Mouse (Mus musculus) liver, embryonic 11.5 days (tissue): ENCODE data around the gene Umps. TPM values are rescaled to one million over a fixed set of nuclear protein-coding genes. Genes with fewer than 3 reads are reported as not detected.

Experiments used
- ATAC-seq: fragments of 200-750 bp; cut with Nextera tagmentation; replicated peaks from 2 replicates; pipeline ENCODE4 v1.8.0; 2017; ENCODE audit warnings: moderate number of reproducible peaks, mild to moderate bottlenecking, moderate TSS enrichment, moderate library complexity; ENCODE audit not compliant: low FRiP score
- DNase-seq: peaks from one replicate; pipeline ENCODE4 v3.0.0-alpha.2; 2017; ENCODE audit warnings: low spot score
- H3K27ac ChIP-seq: fragments of 300-500 bp; sonication (generic); 2 replicates; pipeline ENCODE4 v1.5.1; 2014; ENCODE audit warnings: mild to moderate bottlenecking, low read depth, low read length, control low read depth
- H3K27me3 ChIP-seq: fragments of 300-500 bp; sonication (generic); replicated peaks from 2 replicates; pipeline ENCODE4 v1.6.1; 2014; ENCODE audit warnings: low read length, mixed read lengths; ENCODE audit not compliant: control insufficient read depth, insufficient read depth
- H3K36me3 ChIP-seq: fragments of 300-500 bp; sonication (generic); 2 replicates; pipeline ENCODE4 v1.6.1; 2014; ENCODE audit warnings: mild to moderate bottlenecking, low read length, moderate library complexity, mixed read lengths; ENCODE audit not compliant: control insufficient read depth, insufficient read depth
- H3K4me1 ChIP-seq: fragments of 300-500 bp; sonication (generic); replicated peaks from 2 replicates; pipeline ENCODE4 v1.6.1; 2014; ENCODE audit warnings: low read length, mixed read lengths; ENCODE audit not compliant: control insufficient read depth, insufficient read depth
- H3K4me2 ChIP-seq: fragments of 300-500 bp; sonication (generic); 2 replicates; pipeline ENCODE4 v1.6.1; 2014; ENCODE audit warnings: mild to moderate bottlenecking, control low read depth, moderate library complexity
- H3K4me3 ChIP-seq: fragments of 300-500 bp; sonication (generic); 2 replicates; pipeline ENCODE4 v1.5.1; 2014; ENCODE audit warnings: low read depth, low read length, control low read depth
- H3K9ac ChIP-seq: fragments of 300-500 bp; sonication (generic); 2 replicates; pipeline ENCODE4 v1.6.1; 2014; ENCODE audit warnings: low read depth, low read length, control low read depth
- H3K9me3 ChIP-seq: fragments of 300-500 bp; sonication (generic); 2 replicates; pipeline ENCODE4 v1.6.1; 2016; ENCODE audit warnings: low read length, inconsistent platforms, mixed read lengths; ENCODE audit not compliant: control insufficient read depth
- WGBS: fragments of 180-500 bp; shearing (Covaris S2); extraction: QIAGEN DNeasy Blood & Tissue Kit; methylation state at CpG from one replicate; pipeline ENCODE4 v1.1.7; 2014; 5-methylcytosine and 5-hydroxymethylcytosine counted together
- polyA plus RNA-seq: library from polyadenylated mRNA; unstranded; fragments of >200 nt; fragmentation: Nextera tagmentation; extraction: Ambion mirVana; gene quantifications from 2 replicates; pipeline ENCODE4 v1.2.1, GENCODE M21; 2014

Umps gene
- 104 and 110 TPM in 2 replicates for polyA plus RNA-seq

DNA sequence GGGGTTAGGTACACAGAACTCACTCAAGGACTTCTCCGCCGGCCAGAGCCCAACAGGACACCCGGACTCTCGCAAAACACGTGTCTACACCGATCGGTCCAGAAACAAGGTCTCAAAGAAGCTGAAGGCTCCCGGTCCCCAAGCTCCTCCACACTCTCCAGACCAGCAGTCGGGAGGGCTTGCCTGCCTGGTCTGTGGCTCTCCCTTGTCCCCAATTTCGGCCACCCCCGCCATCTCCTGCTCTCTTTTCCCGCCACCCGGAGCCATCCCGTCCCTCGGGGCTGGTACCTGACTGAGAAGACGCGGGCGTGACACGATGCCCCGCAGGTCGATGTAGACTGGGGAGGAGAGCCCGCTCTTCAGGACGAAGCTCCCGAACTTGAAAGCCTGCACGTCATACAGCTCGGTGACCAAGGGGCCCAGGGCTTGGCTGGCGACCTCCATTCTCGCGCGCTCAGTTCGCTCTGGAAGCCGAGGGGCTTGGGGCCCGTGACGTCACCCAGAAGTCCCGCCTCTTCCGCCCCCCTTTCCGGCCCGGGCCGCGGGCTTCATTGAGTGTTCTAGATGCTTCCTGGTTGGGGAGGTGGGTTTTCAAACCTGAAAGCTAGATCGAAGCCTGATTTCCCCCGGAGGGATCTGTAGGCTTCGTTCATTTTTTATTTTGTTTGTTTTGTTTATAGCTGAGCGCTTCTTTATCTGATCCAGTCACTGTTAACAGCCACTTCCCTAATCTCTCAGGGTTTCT, at the start of gene Umps:
Gene Umps (minus strand): TSS at position 501 of the 745 bp plus-strand sequence.
- DNase-seq (peak; percentile 90), ATAC-seq (peak; percentile 88)
- Histone ChIP-seq H3K4me2 (peak within 1 kb of the TSS; percentile 93), H3K27ac (peak within 1 kb of the TSS; percentile 62), H3K4me1 (peaks cover 13% of the 10 kb centered on the region), H3K4me3 (peak within 1 kb of the TSS; percentile 82), H3K36me3 (peaks cover 15% of the 10 kb centered on the region; the same call in 1 of the 2 replicates), H3K9me3 (no peaks in the 10 kb centered on the region), H3K27me3 (no peaks in the 10 kb centered on the region), H3K9ac (peak within 1 kb of the TSS; percentile 84)
- WGBS, result under 1% methylated on average over 44 of the region's 44 CpGs

DNA sequence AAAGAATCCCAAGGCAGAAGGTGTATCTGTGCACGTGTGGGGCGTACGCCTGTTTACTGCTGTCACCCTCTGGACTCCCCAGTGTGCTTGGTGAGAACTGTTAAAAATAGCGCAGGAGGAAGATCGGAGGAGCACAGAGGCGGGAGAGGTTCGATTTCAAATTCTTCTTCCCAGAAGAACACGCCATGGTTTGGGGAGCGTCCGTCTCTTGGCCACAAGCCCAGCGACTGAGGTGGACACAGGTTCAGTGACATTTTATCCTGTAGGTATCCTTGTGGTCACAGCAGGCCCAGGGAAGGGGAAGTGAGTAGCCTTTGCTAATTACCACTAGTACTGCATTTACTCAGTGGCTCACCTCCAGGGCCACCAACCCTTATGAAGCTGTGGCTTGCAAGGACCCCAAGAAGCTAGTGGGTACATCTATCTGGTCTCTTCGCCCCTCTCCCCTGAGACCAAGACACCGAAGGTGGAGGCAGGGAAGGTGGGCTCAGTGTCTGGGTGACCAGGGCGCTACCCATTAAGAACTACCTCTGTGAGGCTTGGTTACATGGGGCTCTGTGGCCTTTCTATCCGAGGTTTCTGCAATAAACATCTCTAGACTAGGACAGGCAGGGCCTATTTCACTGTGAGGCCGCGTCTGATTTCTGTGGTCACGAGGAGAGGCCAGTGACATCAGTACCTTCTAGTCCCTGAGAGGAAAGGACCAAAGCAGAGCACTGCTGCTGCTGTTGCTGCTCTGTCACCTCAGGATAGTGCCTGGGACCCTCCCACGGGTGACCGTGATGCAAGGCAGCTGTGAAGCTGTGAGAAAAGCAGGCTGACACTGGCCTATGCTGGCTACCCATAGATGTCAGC, 45.4 kb upstream of the Umps start:
- peaks cover 19% of the 10 kb centered on the region; the same call in 1 of the 2 replicates for H3K36me3 ChIP-seq
- H3K9ac ChIP-seq, result no peak overlapping the region
- no peak for DNase-seq

DNA sequence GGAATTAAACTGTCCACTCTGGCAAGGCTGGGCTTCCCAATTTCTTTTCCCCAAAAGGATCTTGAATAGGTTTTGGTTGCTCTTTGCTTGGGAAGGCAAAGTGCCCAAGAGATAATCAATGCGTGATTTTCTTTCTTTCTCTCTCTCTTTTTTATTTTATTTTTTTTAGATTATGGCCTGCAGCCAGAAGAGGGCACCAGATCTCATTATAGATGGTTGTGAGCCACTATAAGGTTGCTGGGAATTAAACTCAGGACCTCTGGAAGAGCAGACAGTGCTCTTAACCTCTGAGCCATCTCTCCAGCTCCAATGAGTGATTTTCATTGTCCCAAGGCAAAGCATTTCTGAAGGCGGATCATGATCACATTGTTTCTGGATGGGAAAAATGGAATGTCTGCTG, 42.7 kb upstream of the Umps start:
- peaks cover 15% of the 10 kb centered on the region; the same call in 1 of the 2 replicates for H3K36me3 ChIP-seq
- WGBS, result 95% methylated on average over 2 of the region's 2 CpGs

More for the DNA sequence above, 45.4 kb upstream of the Umps start:
- no peak overlapping the region for H3K4me3 ChIP-seq
- H3K27me3 ChIP-seq, result no peaks in the 10 kb centered on the region
- no peaks in the 10 kb centered on the region; the same call in 1 of the 2 replicates for H3K9me3 ChIP-seq
- H3K4me2 ChIP-seq, result no peak overlapping the region
- ATAC-seq, result no peak
- H3K27ac ChIP-seq, result no peak overlapping the region
- no peaks in the 10 kb centered on the region for H3K4me1 ChIP-seq
- WGBS, result 83% methylated on average over 20 of the region's 20 CpGs

GRCm38 (mm10) chr16:34005986-34006385, 39.1 kb upstream of the Umps start:
- Histone ChIP-seq H3K4me2 (no peak overlapping the region), H3K36me3 (peaks cover 4% of the 10 kb centered on the region; the same call in 1 of the 2 replicates), H3K27ac (no peak overlapping the region), H3K27me3 (no peaks in the 10 kb centered on the region), H3K9me3 (no peaks in the 10 kb centered on the region; the same call in 1 of the 2 replicates), H3K4me3 (no peak overlapping the region), H3K4me1 (no peaks in the 10 kb centered on the region; the same call in 1 of the 2 replicates), H3K9ac (no peak overlapping the region)
- DNase-seq (no peak), ATAC-seq (no peak)
- 98% methylated on average over 3 of the region's 3 CpGs for WGBS

More for the DNA sequence above, 42.7 kb upstream of the Umps start:
- H3K9me3 ChIP-seq, result no peaks in the 10 kb centered on the region; the same call in 1 of the 2 replicates
- no peak overlapping the region for H3K9ac ChIP-seq
- H3K27ac ChIP-seq, result no peak overlapping the region
- no peak overlapping the region for H3K4me2 ChIP-seq
- H3K4me3 ChIP-seq, result no peak overlapping the region
- ATAC-seq (no peak), DNase-seq (no peak)
- no peaks in the 10 kb centered on the region; the same call in 1 of the 2 replicates for H3K4me1 ChIP-seq
- no peaks in the 10 kb centered on the region for H3K27me3 ChIP-seq

GRCm38 (mm10) chr16:34004128-34004578, 37.3 kb upstream of the Umps start:
- ATAC-seq (no peak), DNase-seq (no peak)
- Histone ChIP-seq H3K36me3 (no peaks in the 10 kb centered on the region), H3K4me3 (no peak overlapping the region), H3K27me3 (no peaks in the 10 kb centered on the region), H3K4me1 (no peaks in the 10 kb centered on the region; the same call in 1 of the 2 replicates), H3K27ac (no peak overlapping the region), H3K9ac (no peak overlapping the region), H3K4me2 (no peak overlapping the region), H3K9me3 (no peaks in the 10 kb centered on the region)
- 49% methylated on average over 4 of the region's 4 CpGs for WGBS

GRCm38 (mm10) chr16:34003566-34004127, 36.8 kb upstream of the Umps start:
- Histone ChIP-seq H3K36me3 (no peaks in the 10 kb centered on the region), H3K4me1 (no peaks in the 10 kb centered on the region; the same call in 1 of the 2 replicates), H3K27me3 (no peaks in the 10 kb centered on the region), H3K9me3 (no peaks in the 10 kb centered on the region), H3K27ac (no peak overlapping the region), H3K4me3 (no peak overlapping the region), H3K9ac (no peak overlapping the region), H3K4me2 (no peak overlapping the region)
- ATAC-seq, result no peak
- DNase-seq, result no peak
- 75% methylated on average over 10 of the region's 10 CpGs for whole genome bisulfite sequencing

DNA sequence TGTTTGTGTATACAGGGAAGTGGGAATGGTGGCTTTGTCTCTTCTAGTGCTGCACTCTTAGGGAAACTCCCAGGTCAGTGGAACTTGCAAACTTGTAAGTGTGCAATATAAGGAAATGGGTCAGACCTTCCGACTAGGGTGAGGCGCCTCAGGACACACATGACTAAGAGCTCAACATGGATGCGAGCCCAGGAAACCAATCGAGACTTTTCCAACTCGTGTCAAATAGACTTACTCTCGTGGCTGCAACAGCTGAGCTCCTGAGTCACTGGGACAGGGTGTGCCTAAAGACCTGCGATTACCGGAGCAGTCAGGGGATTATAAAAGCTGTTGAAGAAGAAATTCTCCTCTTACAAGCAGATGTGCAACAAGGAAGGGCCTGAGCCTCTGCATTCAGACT, 33.9 kb upstream of the Umps start:
- Histone ChIP-seq H3K9ac (no peak overlapping the region), H3K4me1 (no peaks in the 10 kb centered on the region; the same call in 1 of the 2 replicates), H3K9me3 (no peaks in the 10 kb centered on the region), H3K4me2 (no peak overlapping the region), H3K36me3 (no peaks in the 10 kb centered on the region), H3K27me3 (no peaks in the 10 kb centered on the region), H3K27ac (no peak overlapping the region), H3K4me3 (no peak overlapping the region)
- ATAC-seq (no peak), DNase-seq (no peak)
- 83% methylated on average over 8 of the region's 8 CpGs for whole genome bisulfite sequencing

- Histone ChIP-seq H3K9ac (no peak overlapping the region), H3K4me1 (no peaks in the 10 kb centered on the region; the same call in 1 of the 2 replicates), H3K27ac (no peak overlapping the region), H3K4me2 (no peak overlapping the region), H3K27me3 (no peaks in the 10 kb centered on the region), H3K4me3 (no peak overlapping the region), H3K36me3 (no peaks in the 10 kb centered on the region), H3K9me3 (no peaks in the 10 kb centered on the region)
- ATAC-seq (no peak), DNase-seq (no peak)
- WGBS, result 24% methylated on average over 3 of the region's 3 CpGs
These were observed 32.5 kb upstream of the Umps start for GRCm38 (mm10) chr16:33999388-33999787.
